Mouse (Mus musculus) embryonic facial prominence, embryonic 12.5 days (tissue): Measurements from ENCODE around the gene Gdf9. TPM values are rescaled to one million over a fixed set of nuclear protein-coding genes. Genes with fewer than 3 reads are reported as not detected.
"Not testable (repeated sequence)": the region's sequence is repeated elsewhere in the genome, so short reads cannot be mapped to it uniquely, and the experiment has no call there.

Experiments used
- ATAC-seq: fragments of 200-750 bp; cut with Nextera tagmentation; 2 replicates; pipeline ENCODE4 v1.8.0; 2017; ENCODE audit not compliant: insufficient number of reproducible peaks, insufficient read depth, low FRiP score, low TSS enrichment
- H3K27ac ChIP-seq: fragments of 300-500 bp; sonication (generic); 2 replicates; pipeline ENCODE4 v1.5.1; 2016; ENCODE audit warnings: mild to moderate bottlenecking
- H3K27me3 ChIP-seq: fragments of 300-500 bp; sonication (generic); 2 replicates; pipeline ENCODE4 v1.6.1; 2016; ENCODE audit warnings: mild to moderate bottlenecking, moderate library complexity
- H3K36me3 ChIP-seq: fragments of 300-500 bp; sonication (generic); 2 replicates; pipeline ENCODE4 v1.6.1; 2016; ENCODE audit warnings: mild to moderate bottlenecking
- H3K4me1 ChIP-seq: fragments of 300-500 bp; sonication (generic); 2 replicates; pipeline ENCODE4 v1.6.1; 2016
- H3K4me2 ChIP-seq: fragments of 300-500 bp; sonication (generic); replicated peaks from 2 replicates; pipeline ENCODE4 v1.6.1; 2016; ENCODE audit warnings: mild to moderate bottlenecking, moderate library complexity
- H3K4me3 ChIP-seq: fragments of 300-500 bp; sonication (generic); 2 replicates; pipeline ENCODE4 v1.5.1; 2016; ENCODE audit warnings: mild to moderate bottlenecking
- H3K9ac ChIP-seq: fragments of 300-500 bp; sonication (generic); 2 replicates; pipeline ENCODE4 v1.6.1; 2016; ENCODE audit warnings: mild to moderate bottlenecking, moderate library complexity
- H3K9me3 ChIP-seq: fragments of 300-500 bp; sonication (generic); 2 replicates; pipeline ENCODE4 v1.6.1; 2016; ENCODE audit warnings: mild to moderate bottlenecking, moderate library complexity
- WGBS: fragments of 180-500 bp; shearing (Covaris S2); methylation state at CpG from one replicate; pipeline ENCODE4 v1.1.7; 2016; 5-methylcytosine and 5-hydroxymethylcytosine counted together
- polyA plus RNA-seq: library from polyadenylated mRNA; unstranded; fragments of >200 nt; fragmentation: Nextera tagmentation; extraction: Ambion mirVana; gene quantifications from 2 replicates; pipeline ENCODE4 v1.2.1, GENCODE M21; 2016

Gdf9 gene
- 1.5 and 1.8 TPM in 2 replicates for polyA plus RNA-seq

- WGBS, result under 1% methylated on average over 44 of the region's 44 CpGs
- Histone ChIP-seq H3K9ac (peak within 1 kb of the TSS; percentile 92), H3K9me3 (no peaks in the 10 kb centered on the region), H3K4me1 (peaks cover 7% of the 10 kb centered on the region), H3K27me3 (no peaks in the 10 kb centered on the region), H3K27ac (peak within 1 kb of the TSS; percentile 67), H3K4me2 (peak within 1 kb of the TSS; percentile 83), H3K4me3 (peak within 1 kb of the TSS; percentile 83), H3K36me3 (peaks cover 8% of the 10 kb centered on the region)
- peak; percentile 91 for ATAC-seq
These were observed at the start of gene Gdf9, which contains the start of gene Uqcrq for GRCm38 (mm10) chr11:53430670-53431346. Gene Gdf9 (plus strand): TSS chr11:53431023. Gene Uqcrq (minus strand): TSS chr11:53430831.

GRCm38 (mm10) chr11:53383758-53384428 lies 46.9 kb upstream of the Gdf9 start:
- WGBS, result 95% methylated on average over 2 of the region's 2 CpGs
- ATAC-seq, result no peak
- Histone ChIP-seq H3K4me1 (no peaks in the 10 kb centered on the region), H3K36me3 (peaks cover 38% of the 10 kb centered on the region), H3K27ac (no peak overlapping the region), H3K4me2 (no peak overlapping the region), H3K4me3 (no peak overlapping the region), H3K9ac (no peak overlapping the region), H3K27me3 (no peaks in the 10 kb centered on the region), H3K9me3 (no peaks in the 10 kb centered on the region)

GRCm38 (mm10) chr11:53393856-53394255 lies 37.0 kb upstream of the Gdf9 start:
- no peak for ATAC-seq
- Histone ChIP-seq H3K9ac (no peak overlapping the region), H3K4me2 (no peak overlapping the region), H3K4me3 (no peak overlapping the region), H3K36me3 (peaks cover 55% of the 10 kb centered on the region), H3K4me1 (no peaks in the 10 kb centered on the region), H3K27me3 (no peaks in the 10 kb centered on the region), H3K27ac (no peak overlapping the region), H3K9me3 (no peaks in the 10 kb centered on the region)
- 73% methylated on average over 1 of the region's 1 CpGs for WGBS

DNA sequence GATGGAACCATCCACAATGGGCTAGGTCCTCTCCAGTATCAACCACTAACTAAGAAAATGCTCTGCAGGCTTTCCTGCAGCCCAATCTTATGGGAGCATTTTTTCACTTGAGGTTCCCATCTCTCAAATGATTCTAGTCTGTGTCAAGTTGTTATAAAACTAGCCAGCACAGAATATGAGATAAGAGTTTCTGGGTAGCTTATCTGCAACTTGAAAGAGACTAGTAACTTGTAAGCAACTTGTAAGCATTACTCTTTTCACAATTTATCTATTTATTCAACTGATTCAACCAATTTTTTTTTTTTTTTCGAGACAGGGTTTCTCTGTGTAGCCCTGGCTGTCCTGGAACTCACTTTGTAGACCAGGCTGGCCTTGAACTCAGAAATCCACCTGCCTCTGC lies 27.2 kb upstream of the Gdf9 start:
- H3K27ac ChIP-seq, result no peak overlapping the region
- H3K4me3 ChIP-seq, result no peak overlapping the region
- H3K4me2 ChIP-seq, result no peak overlapping the region
- H3K9me3 ChIP-seq, result no peaks in the 10 kb centered on the region
- H3K9ac ChIP-seq, result no peak overlapping the region
- H3K4me1 ChIP-seq, result no peaks in the 10 kb centered on the region
- no peak for ATAC-seq
- whole genome bisulfite sequencing, result 93% methylated on average over 1 of the region's 1 CpGs
- H3K36me3 ChIP-seq, result peaks cover 78% of the 10 kb centered on the region
- no peaks in the 10 kb centered on the region for H3K27me3 ChIP-seq

DNA sequence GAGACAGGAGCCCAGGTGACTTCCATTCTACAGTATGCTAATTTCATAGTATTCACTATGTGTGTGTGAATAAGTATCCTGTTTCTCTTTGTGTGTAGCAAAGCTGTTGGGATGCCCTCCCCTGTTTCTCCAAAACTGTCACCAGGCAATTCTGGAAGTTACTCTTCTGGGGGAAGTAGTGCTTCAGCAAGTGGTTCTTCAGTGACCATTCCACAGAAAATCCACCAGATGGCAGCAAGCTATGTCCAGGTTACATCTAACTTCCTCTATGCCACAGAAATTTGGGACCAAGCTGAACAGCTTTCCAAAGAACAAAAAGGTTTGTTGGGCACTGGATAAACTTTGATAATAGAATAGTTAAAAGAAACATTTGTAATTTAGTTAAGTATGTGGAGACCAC lies 19.1 kb upstream of the Gdf9 start:
- Histone ChIP-seq H3K36me3 (peaks cover 84% of the 10 kb centered on the region), H3K27me3 (no peaks in the 10 kb centered on the region), H3K9me3 (no peaks in the 10 kb centered on the region), H3K4me1 (no peaks in the 10 kb centered on the region), H3K4me3 (no peak overlapping the region), H3K27ac (no peak overlapping the region), H3K4me2 (no peak overlapping the region), H3K9ac (no peak overlapping the region)
- ATAC-seq, result no peak

DNA sequence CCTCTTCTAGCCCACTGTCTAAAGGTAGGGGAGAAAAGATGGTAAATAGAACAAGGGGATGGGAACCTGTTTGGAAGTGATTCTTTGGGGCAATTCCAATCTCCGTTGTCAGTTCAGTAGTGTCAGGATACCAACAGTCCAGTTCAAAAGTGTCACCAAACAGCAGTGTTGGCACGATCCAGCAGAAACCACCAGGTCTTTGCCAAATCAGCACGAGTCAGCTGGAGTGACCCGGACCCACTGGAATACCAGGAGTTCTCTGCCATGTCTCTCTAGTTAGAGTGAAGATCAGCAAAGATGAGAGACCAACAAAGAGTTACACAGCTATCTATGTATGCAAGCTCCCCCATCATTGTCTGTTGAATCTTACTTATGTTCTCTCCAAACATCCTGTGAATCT lies 17.0 kb upstream of the Gdf9 start:
- H3K27me3 ChIP-seq, result no peaks in the 10 kb centered on the region
- H3K9ac ChIP-seq, result no peak overlapping the region
- no peaks in the 10 kb centered on the region for H3K9me3 ChIP-seq
- ATAC-seq, result no peak
- H3K4me2 ChIP-seq, result no peak overlapping the region
- 93% methylated on average over 4 of the region's 4 CpGs for WGBS
- no peak overlapping the region for H3K4me3 ChIP-seq
- no peaks in the 10 kb centered on the region for H3K4me1 ChIP-seq
- peaks cover 87% of the 10 kb centered on the region for H3K36me3 ChIP-seq
- H3K27ac ChIP-seq, result no peak overlapping the region

- Histone ChIP-seq H3K9me3 (no peaks in the 10 kb centered on the region), H3K4me3 (no peak overlapping the region), H3K4me1 (no peaks in the 10 kb centered on the region), H3K9ac (no peak overlapping the region), H3K4me2 (no peak overlapping the region), H3K36me3 (peaks cover 70% of the 10 kb centered on the region), H3K27me3 (no peaks in the 10 kb centered on the region), H3K27ac (no peak overlapping the region)
- ATAC-seq, result no peak
These were observed 12.8 kb upstream of the Gdf9 start for GRCm38 (mm10) chr11:53418048-53418447.

GRCm38 (mm10) chr11:53423036-53423435 lies 7.8 kb upstream of the Gdf9 start, which contains the start of gene Leap2:
Gene Leap2 (minus strand): TSS chr11:53423170.
- H3K36me3 ChIP-seq, result peaks cover 23% of the 10 kb centered on the region
- H3K27me3 ChIP-seq, result no peaks in the 10 kb centered on the region
- H3K4me1 ChIP-seq, result no peaks in the 10 kb centered on the region
- no peak within 1 kb of the TSS for H3K9ac ChIP-seq
- H3K27ac ChIP-seq, result no peak within 1 kb of the TSS
- no peak within 1 kb of the TSS for H3K4me2 ChIP-seq
- no peak within 1 kb of the TSS for H3K4me3 ChIP-seq
- no peak for ATAC-seq
- WGBS, result 90% methylated on average over 4 of the region's 4 CpGs
- H3K9me3 ChIP-seq, result no peaks in the 10 kb centered on the region

DNA sequence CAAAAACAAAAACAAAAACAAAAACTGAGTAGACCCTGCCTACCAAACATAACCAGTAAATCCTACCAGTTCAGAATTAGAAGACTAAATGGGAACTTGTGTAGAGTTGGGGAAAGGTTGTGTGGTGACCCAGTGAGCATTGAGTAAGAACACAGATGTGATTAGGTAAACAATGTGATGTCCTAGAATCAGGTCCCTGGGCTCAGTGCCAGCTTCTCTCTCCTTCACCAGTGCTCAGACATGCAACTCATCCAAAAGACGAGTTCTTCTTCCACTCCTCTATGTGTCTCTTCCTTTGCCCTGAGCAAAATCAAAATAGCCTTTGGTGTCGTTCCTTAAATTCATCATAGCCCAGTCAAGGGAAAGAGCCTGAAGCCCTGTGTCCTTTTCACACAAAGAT lies 6.0 kb upstream of the Gdf9 start:
- 68% methylated on average over 2 of the region's 2 CpGs for WGBS
- Histone ChIP-seq H3K4me3 (no peak overlapping the region), H3K27ac (no peak overlapping the region; the same call in 1 of the 2 replicates), H3K4me2 (no peak overlapping the region), H3K4me1 (peaks cover 5% of the 10 kb centered on the region), H3K9me3 (no peaks in the 10 kb centered on the region), H3K27me3 (no peaks in the 10 kb centered on the region), H3K36me3 (peaks cover 20% of the 10 kb centered on the region), H3K9ac (no peak overlapping the region)
- no peak for ATAC-seq

- WGBS, result 85% methylated on average over 3 of the region's 3 CpGs
- ATAC-seq, result no peak
- peaks cover 16% of the 10 kb centered on the region for H3K36me3 ChIP-seq
These were observed 5.6 kb upstream of the Gdf9 start for GRCm38 (mm10) chr11:53425251-53425650.

GRCm38 (mm10) chr11:53425711-53426255 lies 5.0 kb upstream of the Gdf9 start:
- peaks cover 7% of the 10 kb centered on the region for H3K4me1 ChIP-seq
- no peak overlapping the region for H3K4me3 ChIP-seq
- no peak for ATAC-seq
- no peak overlapping the region for H3K4me2 ChIP-seq
- WGBS, result 83% methylated on average over 6 of the region's 6 CpGs
- no peak overlapping the region for H3K27ac ChIP-seq
- no peak overlapping the region for H3K9ac ChIP-seq
- no peaks in the 10 kb centered on the region for H3K9me3 ChIP-seq
- H3K27me3 ChIP-seq, result no peaks in the 10 kb centered on the region
- H3K36me3 ChIP-seq, result peaks cover 15% of the 10 kb centered on the region

More at GRCm38 (mm10) chr11:53425251-53425650, 5.6 kb upstream of the Gdf9 start:
- H3K9me3 ChIP-seq, result no peaks in the 10 kb centered on the region
- H3K4me2 ChIP-seq, result no peak overlapping the region
- H3K4me3 ChIP-seq, result no peak overlapping the region
- H3K27me3 ChIP-seq, result no peaks in the 10 kb centered on the region
- peaks cover 7% of the 10 kb centered on the region for H3K4me1 ChIP-seq
- H3K9ac ChIP-seq, result no peak overlapping the region
- H3K27ac ChIP-seq, result no peak overlapping the region

DNA sequence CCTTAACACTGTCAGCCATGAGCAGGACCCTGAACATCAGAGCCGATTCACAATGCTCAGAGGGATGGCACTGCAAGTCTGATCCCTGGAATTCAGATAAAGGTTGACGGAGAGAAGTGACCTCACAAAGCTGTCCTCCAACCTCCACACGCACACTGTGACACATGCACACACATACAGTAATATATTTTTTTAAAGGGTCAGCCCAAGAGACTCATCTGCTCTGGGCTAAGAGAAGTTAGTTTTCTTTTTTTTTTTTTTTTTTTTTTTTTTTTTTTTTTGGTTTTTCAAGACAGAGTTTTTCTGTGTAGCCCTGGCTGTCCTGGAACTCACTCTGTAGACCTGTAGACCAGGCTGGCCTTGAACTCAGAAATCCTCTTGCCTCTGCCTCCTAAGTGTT lies 3.9 kb upstream of the Gdf9 start:
- H3K9me3 ChIP-seq, H3K27me3 ChIP-seq, H3K27ac ChIP-seq, H3K4me3 ChIP-seq, H3K9ac ChIP-seq, H3K4me1 ChIP-seq, H3K36me3 ChIP-seq, ATAC-seq, H3K4me2 ChIP-seq: not testable (repeated sequence)
- 88% methylated on average over 3 of the region's 3 CpGs for WGBS
